Mouse (Mus musculus) liver, adult (tissue): ENCODE results near the gene Tbx10.

Experiments
- GATA4 ChIP-seq: IDR thresholded peaks from 2 replicates; pipeline ENCODE4 v1.6.1; 2014; ENCODE audit warnings: mild to moderate bottlenecking, low read length; ENCODE audit not compliant: insufficient replicate concordance

Tbx10 gene

GRCm38 (mm10) chr19:3972229-3972628, 20.3 kb upstream of the Tbx10 start, which contains the start of gene Aldh3b2:
Gene Aldh3b2 (plus strand): TSS chr19:3972328.
- TF ChIP-seq GATA4, result no peak

- no peak for TF ChIP-seq GATA4
These were observed 16.7 kb upstream of the Tbx10 start for GRCm38 (mm10) chr19:3975866-3976265.

- no peak for TF ChIP-seq GATA4
These were observed 12.2 kb upstream of the Tbx10 start for GRCm38 (mm10) chr19:3980309-3980708.

GRCm38 (mm10) chr19:3980917-3981316, 11.6 kb upstream of the Tbx10 start:
- TF ChIP-seq GATA4, result no peak

GRCm38 (mm10) chr19:3983527-3984200, 8.9 kb upstream of the Tbx10 start:
- TF ChIP-seq GATA4, result no peak

GRCm38 (mm10) chr19:3985261-3985681, 7.3 kb upstream of the Tbx10 start:
- TF ChIP-seq GATA4, result peak; percentile 84; the same call in 1 of the 2 replicates

GRCm38 (mm10) chr19:3986334-3986733, 6.2 kb upstream of the Tbx10 start, which contains the start of gene Acy3:
Gene Acy3 (plus strand): TSS chr19:3986570.
- TF ChIP-seq GATA4, result no peak

- no peak for TF ChIP-seq GATA4
These were observed 4.5 kb upstream of the Tbx10 start for GRCm38 (mm10) chr19:3988066-3988465.

GRCm38 (mm10) chr19:3988750-3989149, 3.8 kb upstream of the Tbx10 start:
- no peak for TF ChIP-seq GATA4

- TF ChIP-seq GATA4, result no peak
These were observed 1.7 kb upstream of the Tbx10 start for GRCm38 (mm10) chr19:3990804-3991203.

GRCm38 (mm10) chr19:3991562-3991961, 990 bp upstream of the Tbx10 start:
- TF ChIP-seq GATA4, result no peak

GRCm38 (mm10) chr19:3991966-3992365, 586 bp upstream of the Tbx10 start:
- TF ChIP-seq GATA4, result no peak

- TF ChIP-seq GATA4, result no peak
These were observed 2.4 kb downstream of the Tbx10 start for GRCm38 (mm10) chr19:3994932-3995331.

GRCm38 (mm10) chr19:3995505-3995904, 3.0 kb downstream of the Tbx10 start:
- TF ChIP-seq GATA4, result no peak

- no peak for TF ChIP-seq GATA4
These were observed 3.6 kb downstream of the Tbx10 start for GRCm38 (mm10) chr19:3996106-3996505.

GRCm38 (mm10) chr19:3996747-3997146, 4.2 kb downstream of the Tbx10 start:
- no peak for TF ChIP-seq GATA4

- no peak for TF ChIP-seq GATA4
These were observed 4.7 kb downstream of the Tbx10 start for GRCm38 (mm10) chr19:3997231-3997630.
